Mouse (Mus musculus): ENCODE measurements at regions not wholly inside any gene's neighbourhood (a gene's known extent, or its start where the extent isn't known, plus 50 kb on each side); places are given as distances from the start of the nearest gene placed in this dataset.

DNA sequence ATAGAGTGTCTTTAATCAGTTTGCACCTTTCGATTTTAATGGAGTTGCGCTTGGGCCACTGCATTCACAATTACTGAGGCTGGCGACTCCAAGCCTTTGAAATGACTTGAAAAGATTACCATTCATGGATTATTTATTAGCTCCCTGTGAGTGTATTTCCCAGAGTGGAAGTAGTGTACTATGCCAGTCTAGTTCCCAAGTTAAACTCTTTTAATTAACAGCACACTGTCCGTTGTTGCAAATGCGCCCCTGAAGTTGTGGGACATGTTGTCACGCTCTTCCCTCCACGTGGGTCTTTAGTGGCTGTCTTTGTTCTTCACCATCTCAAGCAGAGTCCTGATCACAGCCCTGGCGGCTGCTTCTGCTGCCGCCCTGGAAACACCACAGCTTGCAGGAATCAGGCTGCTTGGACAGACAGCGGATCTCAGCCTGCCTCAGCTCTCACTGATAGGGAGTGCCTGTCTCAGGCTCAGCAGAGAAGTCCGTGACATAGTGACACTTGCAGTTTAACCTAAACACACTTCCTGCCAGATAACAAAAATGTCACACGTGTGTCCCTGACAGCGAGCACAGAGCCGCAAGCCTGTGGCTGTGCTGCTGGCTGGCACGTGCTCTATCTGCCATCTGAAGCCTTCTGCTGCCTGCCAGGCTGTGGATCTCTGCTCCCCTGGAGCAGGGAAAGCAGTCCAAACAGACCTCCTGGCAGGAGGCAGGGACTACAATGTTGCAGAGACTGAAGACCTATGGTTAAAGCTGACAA is 244.1 kb downstream of the Snx10 start:
- Histone ChIP-seq H3K4me1 (ENCODE audit: control insufficient read depth, insufficient read depth, low read length) (no peaks in the 10 kb centered on the region), H3K27ac (ENCODE audit: insufficient read depth, low read length) (no peak overlapping the region), H3K4me3 (ENCODE audit: insufficient read depth, low read length) (no peak overlapping the region)
- TF ChIP-seq POLR2A (IDR thresholded peaks at IDR 0.05; ENCODE audit: low read depth, low read length) = no peak
- no peak for TF ChIP-seq CTCF (IDR thresholded peaks at IDR 0.05; ENCODE audit: borderline replicate concordance, insufficient read depth, low read length)

DNA sequence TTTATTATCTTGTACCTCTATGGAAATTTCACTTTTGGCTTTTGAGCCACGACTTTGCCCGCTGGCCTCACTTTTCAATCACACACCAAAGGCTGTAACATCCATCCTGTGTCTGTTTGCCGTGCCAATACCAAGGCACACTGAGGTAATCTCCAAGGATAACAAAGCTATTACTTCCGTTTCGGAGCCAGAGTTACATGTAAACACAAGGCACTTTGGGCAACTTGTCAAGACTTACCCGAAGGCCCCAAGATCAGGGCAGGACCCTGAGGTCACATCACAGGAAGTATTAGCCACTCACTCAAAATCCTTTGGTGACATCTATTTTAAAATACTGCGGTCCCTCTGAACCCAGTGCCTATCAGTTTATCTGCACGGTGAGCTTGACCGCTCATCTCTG is 241.3 kb downstream of the Skap2 start:
- TF ChIP-seq CTCF (IDR thresholded peaks at IDR 0.05; ENCODE audit: borderline replicate concordance, insufficient read depth, low read length) (no peak), POLR2A (IDR thresholded peaks at IDR 0.05; ENCODE audit: low read depth, low read length) (no peak)
- no peak overlapping the region for H3K27ac ChIP-seq (ENCODE audit: insufficient read depth, low read length)
- H3K4me3 ChIP-seq (ENCODE audit: insufficient read depth, low read length) = no peak overlapping the region
- H3K4me1 ChIP-seq (ENCODE audit: control insufficient read depth, insufficient read depth, low read length) = no peaks in the 10 kb centered on the region

DNA sequence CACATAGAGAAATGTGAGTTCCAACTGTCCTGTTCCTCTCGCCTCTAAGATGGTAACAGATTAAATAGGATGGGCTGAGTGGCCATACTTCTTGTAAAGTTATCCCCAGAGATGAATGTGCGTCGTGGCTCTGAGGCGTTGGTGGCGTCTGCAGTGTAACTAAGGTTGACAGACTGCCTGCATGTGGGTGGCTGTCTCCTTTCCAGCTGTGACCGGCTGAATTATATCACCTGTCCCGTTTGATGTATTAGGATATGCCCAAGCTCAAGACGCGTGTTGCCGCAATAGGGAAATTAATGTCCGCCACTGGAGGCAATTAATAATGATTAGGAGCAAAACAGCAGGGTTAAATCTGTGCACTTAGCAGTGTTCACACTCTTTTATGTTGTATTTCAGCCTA is 240.9 kb downstream of the Skap2 start:
- no peak overlapping the region for H3K27ac ChIP-seq (ENCODE audit: insufficient read depth, low read length)
- H3K4me1 ChIP-seq (ENCODE audit: control insufficient read depth, insufficient read depth, low read length) = no peaks in the 10 kb centered on the region
- no peak overlapping the region for H3K4me3 ChIP-seq (ENCODE audit: insufficient read depth, low read length)
- TF ChIP-seq POLR2A (IDR thresholded peaks at IDR 0.05; ENCODE audit: low read depth, low read length) = no peak

DNA sequence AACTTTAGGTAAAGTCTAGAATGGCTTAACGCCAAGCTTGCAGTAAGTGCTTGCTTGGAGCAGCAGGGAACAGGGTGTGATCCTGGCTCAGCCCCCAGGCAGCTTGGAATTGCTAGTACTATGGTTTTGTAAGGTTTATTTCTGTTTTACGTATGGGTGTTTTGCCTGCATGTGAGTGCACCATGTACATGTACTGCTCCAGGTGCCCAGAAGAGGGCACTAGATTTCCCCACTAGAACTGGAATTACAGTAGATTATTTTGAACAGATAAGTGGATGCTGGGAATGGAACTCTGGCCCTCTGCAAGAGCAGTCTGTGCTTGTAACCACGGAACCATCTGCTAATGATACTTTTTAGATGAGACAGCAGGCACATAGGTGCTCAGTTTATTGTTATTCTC is 237.6 kb downstream of the Skap2 start:
- TF ChIP-seq CTCF (IDR thresholded peaks at IDR 0.05; ENCODE audit: borderline replicate concordance, insufficient read depth, low read length) (no peak), POLR2A (IDR thresholded peaks at IDR 0.05; ENCODE audit: low read depth, low read length) (no peak)
- H3K4me3 ChIP-seq (ENCODE audit: insufficient read depth, low read length) = no peak overlapping the region
- H3K4me1 ChIP-seq (ENCODE audit: control insufficient read depth, insufficient read depth, low read length) = no peaks in the 10 kb centered on the region
- H3K27ac ChIP-seq (ENCODE audit: insufficient read depth, low read length) = no peak overlapping the region

DNA sequence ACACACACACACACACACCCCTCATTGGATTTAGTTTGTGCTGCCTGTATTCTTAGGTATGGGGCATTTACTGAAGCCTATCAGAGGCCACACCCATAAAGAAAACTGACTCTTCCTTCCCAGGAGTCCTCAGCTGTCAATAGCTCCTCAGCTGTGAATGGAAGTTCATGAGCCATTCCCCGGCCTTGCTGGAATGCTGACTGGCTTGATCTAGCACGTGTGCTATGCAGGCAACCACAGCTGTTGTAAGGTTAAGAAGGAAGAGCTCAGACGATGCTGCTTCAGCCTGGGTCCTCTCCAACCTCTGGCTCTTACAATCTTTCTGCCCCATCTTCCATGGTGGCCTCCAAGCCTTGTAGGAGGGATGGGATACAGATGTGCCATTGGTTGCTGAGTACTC is 226.7 kb downstream of the Skap2 start:
- Histone ChIP-seq H3K27ac (ENCODE audit: insufficient read depth, low read length) (no peak overlapping the region), H3K4me1 (ENCODE audit: control insufficient read depth, insufficient read depth, low read length) (no peaks in the 10 kb centered on the region), H3K4me3 (ENCODE audit: insufficient read depth, low read length) (no peak overlapping the region)
- TF ChIP-seq POLR2A (IDR thresholded peaks at IDR 0.05; ENCODE audit: low read depth, low read length) = no peak
- TF ChIP-seq CTCF (IDR thresholded peaks at IDR 0.05; ENCODE audit: borderline replicate concordance, insufficient read depth, low read length) = no peak

DNA sequence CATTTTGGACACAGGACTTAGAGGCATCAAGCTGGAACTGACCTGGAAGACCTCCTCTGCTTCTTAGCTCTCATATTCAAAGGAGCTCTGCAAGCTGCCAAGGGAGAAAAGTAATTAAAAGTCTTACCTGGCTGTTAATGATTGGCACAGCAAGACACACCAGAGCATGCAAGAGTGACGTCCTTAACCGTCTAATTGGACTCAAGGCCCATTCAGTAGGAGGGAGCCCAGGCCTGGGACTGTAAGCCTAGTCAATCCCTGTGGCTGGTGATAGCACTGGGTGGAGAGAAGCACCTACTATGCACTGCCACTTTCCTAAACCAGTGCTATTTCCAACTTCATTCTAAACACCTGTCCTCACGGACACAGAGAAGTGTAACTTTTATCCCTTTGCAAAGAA is 225.5 kb downstream of the Skap2 start:
- Histone ChIP-seq H3K4me1 (ENCODE audit: control insufficient read depth, insufficient read depth, low read length) (no peaks in the 10 kb centered on the region), H3K4me3 (ENCODE audit: insufficient read depth, low read length) (no peak overlapping the region), H3K27ac (ENCODE audit: insufficient read depth, low read length) (no peak overlapping the region)
- TF ChIP-seq POLR2A (IDR thresholded peaks at IDR 0.05; ENCODE audit: low read depth, low read length) = no peak
- no peak for TF ChIP-seq CTCF (IDR thresholded peaks at IDR 0.05; ENCODE audit: borderline replicate concordance, insufficient read depth, low read length)

DNA sequence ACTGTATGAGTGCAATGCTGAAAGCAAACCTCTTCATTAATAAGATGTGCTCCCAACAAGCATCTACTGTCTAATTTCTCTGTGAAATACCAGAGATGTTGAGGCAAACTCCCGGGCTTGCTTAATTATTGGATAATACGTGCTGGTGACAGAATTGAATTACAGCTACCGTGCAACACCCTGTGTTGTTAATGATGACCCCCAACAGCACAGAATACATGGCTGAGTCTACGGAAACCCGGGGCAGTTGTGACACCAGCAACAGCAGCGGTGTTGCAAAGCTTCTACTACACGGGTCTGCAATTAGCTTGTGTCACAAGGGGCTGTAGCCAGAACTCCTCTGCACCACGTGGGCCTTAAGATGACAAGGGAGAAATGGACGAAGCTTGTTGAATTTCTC is 224.2 kb downstream of the Skap2 start:
- no peaks in the 10 kb centered on the region for H3K4me1 ChIP-seq (ENCODE audit: control insufficient read depth, insufficient read depth, low read length)
- TF ChIP-seq CTCF (IDR thresholded peaks at IDR 0.05; ENCODE audit: borderline replicate concordance, insufficient read depth, low read length) (no peak), POLR2A (IDR thresholded peaks at IDR 0.05; ENCODE audit: low read depth, low read length) (no peak)
- H3K27ac ChIP-seq (ENCODE audit: insufficient read depth, low read length) = no peak overlapping the region
- no peak overlapping the region for H3K4me3 ChIP-seq (ENCODE audit: insufficient read depth, low read length)

DNA sequence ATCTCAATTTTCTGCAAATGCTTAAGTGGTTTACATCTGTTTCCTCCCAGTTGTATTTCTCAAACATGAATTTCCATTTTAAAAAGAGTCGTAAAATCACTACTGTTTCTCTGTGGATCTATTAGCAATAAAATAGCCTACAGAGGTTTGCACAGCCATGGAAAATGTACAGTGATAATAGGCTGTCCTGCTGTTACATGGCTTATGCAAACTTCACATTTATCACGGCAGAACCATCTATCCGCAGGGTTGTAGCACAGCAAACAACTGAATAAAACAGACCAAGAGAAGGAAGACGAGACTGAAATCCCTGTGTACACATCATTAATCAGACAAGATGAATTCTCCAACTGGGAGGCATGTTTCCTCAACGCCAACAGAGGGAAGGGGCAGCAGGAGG is 222.1 kb downstream of the Skap2 start:
- Histone ChIP-seq H3K27ac (ENCODE audit: insufficient read depth, low read length) (no peak overlapping the region), H3K4me1 (ENCODE audit: control insufficient read depth, insufficient read depth, low read length) (no peaks in the 10 kb centered on the region), H3K4me3 (ENCODE audit: insufficient read depth, low read length) (no peak overlapping the region)
- TF ChIP-seq CTCF (IDR thresholded peaks at IDR 0.05; ENCODE audit: borderline replicate concordance, insufficient read depth, low read length) = no peak
- no peak for TF ChIP-seq POLR2A (IDR thresholded peaks at IDR 0.05; ENCODE audit: low read depth, low read length)

DNA sequence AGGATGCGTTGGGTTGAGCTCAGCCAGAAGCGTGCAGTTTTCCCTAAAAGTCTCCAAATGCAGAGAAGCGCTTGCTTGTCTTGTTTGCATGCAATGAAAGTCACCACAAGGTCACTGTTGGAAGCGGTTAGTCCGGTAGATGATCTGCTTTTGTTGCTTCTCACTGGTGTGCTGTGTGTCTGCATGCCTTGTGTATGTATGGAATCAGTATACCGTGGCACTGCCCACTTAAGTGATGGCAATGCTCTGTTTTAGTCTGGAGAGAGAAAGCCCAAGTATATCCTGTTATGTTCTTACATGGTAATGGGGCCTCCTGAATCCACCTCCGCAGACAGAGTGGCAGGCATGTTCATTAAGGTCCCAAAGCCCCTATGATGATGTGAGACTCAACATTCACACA is 221.7 kb downstream of the Skap2 start:
- TF ChIP-seq POLR2A (IDR thresholded peaks at IDR 0.05; ENCODE audit: low read depth, low read length) (no peak), CTCF (IDR thresholded peaks at IDR 0.05; ENCODE audit: borderline replicate concordance, insufficient read depth, low read length) (no peak)
- no peaks in the 10 kb centered on the region for H3K4me1 ChIP-seq (ENCODE audit: control insufficient read depth, insufficient read depth, low read length)
- no peak overlapping the region for H3K27ac ChIP-seq (ENCODE audit: insufficient read depth, low read length)

DNA sequence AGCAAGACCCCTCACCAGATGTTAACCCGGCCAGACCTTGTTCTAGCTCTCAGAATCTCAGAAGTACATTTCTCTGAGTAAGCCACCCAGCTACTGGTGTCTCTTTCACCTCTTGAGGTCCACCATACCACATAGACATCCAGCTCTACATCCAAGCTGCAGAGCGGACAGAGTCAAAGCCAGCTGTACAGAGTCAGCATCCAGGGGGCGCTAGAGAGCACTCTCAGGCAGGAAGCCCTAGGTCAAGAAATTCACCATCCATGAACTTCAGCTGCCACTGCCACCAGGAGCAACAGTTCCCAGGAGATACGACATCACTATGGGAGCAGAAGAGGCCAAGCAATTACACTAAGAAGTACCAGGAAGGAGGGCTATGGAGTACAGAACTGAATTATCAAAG is 217.0 kb downstream of the Skap2 start:
- TF ChIP-seq CTCF (IDR thresholded peaks at IDR 0.05; ENCODE audit: borderline replicate concordance, insufficient read depth, low read length) = 0 out of 2 replicates have a peak, but pooled peaks have one; percentile 29
- no peak for TF ChIP-seq POLR2A (IDR thresholded peaks at IDR 0.05; ENCODE audit: low read depth, low read length)

More for the DNA sequence above, 221.7 kb downstream of the Skap2 start:
- H3K4me3 ChIP-seq (ENCODE audit: insufficient read depth, low read length) = no peak overlapping the region

More for the DNA sequence above, 217.0 kb downstream of the Skap2 start:
- no peak overlapping the region for H3K27ac ChIP-seq (ENCODE audit: insufficient read depth, low read length)
- no peaks in the 10 kb centered on the region for H3K4me1 ChIP-seq (ENCODE audit: control insufficient read depth, insufficient read depth, low read length)
- no peak overlapping the region for H3K4me3 ChIP-seq (ENCODE audit: insufficient read depth, low read length)

Data from embryonic fibroblast, embryonic 13.5 days (primary cell).